ENCODE assay signal across 23 mouse cellular contexts in the genomic region with DNA sequence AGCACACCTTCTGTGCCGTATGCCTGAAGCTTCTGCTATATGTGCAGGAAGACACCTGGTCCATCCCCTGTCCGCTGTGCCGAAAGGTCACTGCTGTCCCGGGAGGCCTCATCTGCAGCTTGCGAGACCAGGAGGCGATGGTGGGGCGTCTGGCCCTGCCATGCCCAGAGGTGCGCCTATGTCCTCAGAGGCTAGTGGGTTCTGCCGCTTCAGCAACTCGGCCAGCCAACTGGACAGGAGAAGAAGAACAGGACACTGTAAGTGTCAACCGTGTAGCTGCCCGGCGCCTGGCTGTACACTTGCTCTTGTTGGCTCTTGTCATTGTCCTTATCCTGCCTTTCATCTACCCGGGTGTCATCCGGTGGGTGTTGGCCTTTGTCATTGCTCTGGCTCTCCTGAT. TPM values are rescaled to one million over a fixed set of nuclear protein-coding genes. Genes with fewer than 3 reads are reported as not detected.
DNase-seq lines count a peak whose midpoint lies in the region; ATAC-seq and TF ChIP-seq lines count a peak whose summit lies in the region.
"Had no signal": no experiment of that assay in that cellular context is flagged by ENCODE, and none has a peak within 500 bp of the region (broad histone marks: within the 10 kb centered on the region; RNA-seq: fewer than 3 reads in every experiment).

No protein-coding gene starts in this region.

- TF ChIP-seq CTCF in liver, adult 2 months (IDR thresholded peaks at IDR 0.05; ENCODE audit: low read depth, low read length), result no peak
- no peak for TF ChIP-seq CTCF in heart, adult 2 months (IDR thresholded peaks at IDR 0.05)

- no peak for TF ChIP-seq POLR2A in liver, adult 2 months (IDR thresholded peaks at IDR 0.05; ENCODE audit: extremely low read depth, insufficient read depth, low read length)
- TF ChIP-seq POLR2A in heart, adult 2 months (IDR thresholded peaks at IDR 0.05; ENCODE audit: insufficient read depth, low read depth, low read length), result no peak

- no peaks in the 10 kb centered on the region for H3K9me3 ChIP-seq in liver, embryonic 12.5 days (replicated peaks)
- H3K9me3 ChIP-seq in intestine, embryonic 14.5 days (ENCODE audit: control insufficient read depth, low read length), result no peaks in the 10 kb centered on the region
- H3K9me3 ChIP-seq in kidney, embryonic 15.5 days (replicated peaks), result no peaks in the 10 kb centered on the region
- H3K9me3 ChIP-seq in stomach, embryonic 14.5 days (ENCODE audit: control insufficient read depth, low read depth, low read length), result no peaks in the 10 kb centered on the region
- H3K9me3 ChIP-seq: limb, embryonic 15.5 days; lung, embryonic 15.5 days; neural tube, embryonic 13.5 days had no signal

- no peak for TF ChIP-seq EP300 in heart, adult 2 months (IDR thresholded peaks at IDR 0.05; ENCODE audit: insufficient read depth, low read depth, low read length)

- no peak for ATAC-seq in liver, embryonic 12.5 days
- ATAC-seq in intestine, embryonic 14.5 days (replicated peaks; ENCODE audit: low FRiP score, low TSS enrichment, low read depth), result no peak
- ATAC-seq in kidney, embryonic 15.5 days (replicated peaks; ENCODE audit: low FRiP score), result no peak
- ATAC-seq in stomach, embryonic 14.5 days (ENCODE audit: insufficient number of reproducible peaks, insufficient read depth, low FRiP score, low read depth), result no peak

- H3K79me2 ChIP-seq in liver, adult 2 months (ENCODE audit: control insufficient read depth, insufficient read depth, low read length), result no peaks in the 10 kb centered on the region
- no peaks in the 10 kb centered on the region for H3K79me2 ChIP-seq in heart, adult 2 months (replicated peaks; ENCODE audit: control insufficient read depth, insufficient read depth, low read length)

- no peaks in the 10 kb centered on the region for H3K36me3 ChIP-seq in liver, adult 2 months (ENCODE audit: control insufficient read depth, insufficient read depth, low read length)
- no peaks in the 10 kb centered on the region for H3K36me3 ChIP-seq in liver, embryonic 12.5 days
- no peaks in the 10 kb centered on the region for H3K36me3 ChIP-seq in intestine, embryonic 14.5 days (ENCODE audit: control insufficient read depth, insufficient read depth, low read length)
- no peaks in the 10 kb centered on the region for H3K36me3 ChIP-seq in kidney, embryonic 15.5 days
- H3K36me3 ChIP-seq in stomach, embryonic 14.5 days (ENCODE audit: control insufficient read depth, insufficient read depth, low read length), result no peaks in the 10 kb centered on the region
- H3K36me3 ChIP-seq in heart, adult 2 months (ENCODE audit: control insufficient read depth, insufficient read depth, low read length), result no peaks in the 10 kb centered on the region
- H3K36me3 ChIP-seq: limb, embryonic 15.5 days; lung, embryonic 15.5 days; neural tube, embryonic 13.5 days had no signal

- H3K27ac ChIP-seq in liver, adult 2 months (replicated peaks; ENCODE audit: insufficient read depth, low read depth, low read length), result peak overlapping the region; percentile 62
- H3K27ac ChIP-seq in liver, embryonic 12.5 days, result no peak overlapping the region
- H3K27ac ChIP-seq in intestine, embryonic 14.5 days (ENCODE audit: low read depth), result peak overlapping the region; percentile 40; the same call in 1 of the 2 replicates
- peak overlapping the region; percentile 85 for H3K27ac ChIP-seq in kidney, embryonic 15.5 days
- H3K27ac ChIP-seq in stomach, embryonic 14.5 days (ENCODE audit: low read length), result peak overlapping the region; percentile 71; the same call in 1 of the 2 replicates
- no peak overlapping the region for H3K27ac ChIP-seq in heart, adult 2 months
- H3K27ac ChIP-seq: hindbrain, embryonic 14.5 days; limb, embryonic 15.5 days; lung, embryonic 15.5 days; neural tube, embryonic 13.5 days had no signal

- no peak overlapping the region for H3K4me2 ChIP-seq in liver, embryonic 12.5 days
- peak overlapping the region; percentile 41 for H3K4me2 ChIP-seq in intestine, embryonic 14.5 days (ENCODE audit: low read length)
- H3K4me2 ChIP-seq in kidney, embryonic 15.5 days, result peak overlapping the region; percentile 36
- H3K4me2 ChIP-seq in stomach, embryonic 14.5 days (replicated peaks; ENCODE audit: low read depth, low read length), result peak overlapping the region; percentile 28
- H3K4me2 ChIP-seq: hindbrain, embryonic 14.5 days; limb, embryonic 15.5 days; lung, embryonic 15.5 days; neural tube, embryonic 13.5 days had no signal

- peak; percentile 75 for DNase-seq in liver, adult 2 months (ENCODE audit: extremely low read depth, low read depth, low spot score)
- no peak for DNase-seq in intestine, embryonic 14.5 days (ENCODE audit: low spot score)
- DNase-seq in urinary bladder, postnatal 36 days (ENCODE audit: low spot score in 2 of 2), result no peak
- DNase-seq in heart, postnatal 36 days, result no peak
- no peak for DNase-seq in heart, adult 2 months
- DNase-seq: adrenal gland, postnatal 36 days; cerebellum, adult 2 months; gastrocnemius, postnatal 10 days; heart, postnatal 10 days; thymus, adult 2 months had no signal

- peak overlapping the region; percentile 64 for H3K4me3 ChIP-seq in liver, adult 2 months (ENCODE audit: insufficient read depth, low read depth, low read length)
- H3K4me3 ChIP-seq in liver, embryonic 12.5 days, result no peak overlapping the region
- peak overlapping the region; percentile 33 for H3K4me3 ChIP-seq in intestine, embryonic 14.5 days (ENCODE audit: low read depth, low read length)
- H3K4me3 ChIP-seq in kidney, embryonic 15.5 days (replicated peaks), result peak overlapping the region; percentile 15
- H3K4me3 ChIP-seq in stomach, embryonic 14.5 days (ENCODE audit: low read depth, low read length), result 0 out of 2 replicates have a peak overlapping the region, but pooled peaks have one; percentile 12
- no peak overlapping the region for H3K4me3 ChIP-seq in heart, adult 2 months
- H3K4me3 ChIP-seq: limb, embryonic 15.5 days; lung, embryonic 15.5 days; neural tube, embryonic 13.5 days had no signal

- whole genome bisulfite sequencing in liver, adult 2 months, result 23% methylated on average over 15 of the region's 15 CpGs
- WGBS in liver, embryonic 12.5 days (ENCODE audit: insufficient replicate concordance), result 68% methylated on average over 15 of the region's 15 CpGs
- WGBS in intestine, embryonic 14.5 days, result 68% methylated on average over 15 of the region's 15 CpGs
- 84% methylated on average over 15 of the region's 15 CpGs for WGBS in kidney, embryonic 15.5 days
- 88% methylated on average over 15 of the region's 15 CpGs for WGBS in stomach, embryonic 14.5 days
- 83% methylated on average over 15 of the region's 15 CpGs for WGBS in heart, adult 2 months

- H3K27me3 ChIP-seq in liver, adult 2 months (ENCODE audit: control insufficient read depth, insufficient read depth, low read length), result no peaks in the 10 kb centered on the region
- peaks cover 15% of the 10 kb centered on the region; the same call in 1 of the 2 replicates for H3K27me3 ChIP-seq in liver, embryonic 12.5 days (replicated peaks)
- H3K27me3 ChIP-seq in intestine, embryonic 14.5 days (replicated peaks; ENCODE audit: control insufficient read depth, insufficient read depth, low read length), result no peaks in the 10 kb centered on the region
- H3K27me3 ChIP-seq in kidney, embryonic 15.5 days, result no peaks in the 10 kb centered on the region
- H3K27me3 ChIP-seq in stomach, embryonic 14.5 days (ENCODE audit: control insufficient read depth, insufficient read depth, low read length), result no peaks in the 10 kb centered on the region
- H3K27me3 ChIP-seq in heart, adult 2 months (ENCODE audit: control insufficient read depth, insufficient read depth, low read length), result no peaks in the 10 kb centered on the region
- H3K27me3 ChIP-seq: lung, embryonic 15.5 days; neural tube, embryonic 13.5 days had no signal

- peak overlapping the region; percentile 66 for H3K9ac ChIP-seq in liver, adult 2 months (ENCODE audit: low read depth, low read length)
- no peak overlapping the region for H3K9ac ChIP-seq in liver, embryonic 12.5 days
- peak overlapping the region; percentile 25; the same call in 1 of the 2 replicates for H3K9ac ChIP-seq in intestine, embryonic 14.5 days (ENCODE audit: low read length)
- no peak overlapping the region for H3K9ac ChIP-seq in kidney, embryonic 15.5 days
- no peak overlapping the region for H3K9ac ChIP-seq in stomach, embryonic 14.5 days (replicated peaks; ENCODE audit: low read depth, low read length)
- H3K9ac ChIP-seq in heart, adult 2 months (ENCODE audit: low read depth, low read length), result no peak overlapping the region
- H3K9ac ChIP-seq: hindbrain, embryonic 14.5 days; limb, embryonic 15.5 days; lung, embryonic 15.5 days; neural tube, embryonic 13.5 days had no signal

- intact Hi-C loops in heart, postnatal 36 days (cut with DNase I), result no loop called here
- intact Hi-C loops in heart, adult 2 months (cut with DNase I), result no loop called here

- H3K4me1 ChIP-seq in liver, adult 2 months (ENCODE audit: control insufficient read depth, insufficient read depth, low read length), result peaks cover 30% of the 10 kb centered on the region
- H3K4me1 ChIP-seq in liver, embryonic 12.5 days, result peaks cover 19% of the 10 kb centered on the region
- H3K4me1 ChIP-seq in intestine, embryonic 14.5 days (replicated peaks; ENCODE audit: control insufficient read depth, insufficient read depth, low read length), result peaks cover 12% of the 10 kb centered on the region
- peaks cover 43% of the 10 kb centered on the region for H3K4me1 ChIP-seq in kidney, embryonic 15.5 days
- H3K4me1 ChIP-seq in stomach, embryonic 14.5 days (ENCODE audit: control insufficient read depth, insufficient read depth, low read length), result peaks cover 12% of the 10 kb centered on the region; the same call in 1 of the 2 replicates
- H3K4me1 ChIP-seq in heart, adult 2 months (ENCODE audit: control insufficient read depth, insufficient read depth, low read length), result no peaks in the 10 kb centered on the region; the same call in 1 of the 2 replicates

RNA-seq across cellular contexts. Expression of a gene that starts 0.6 kb away (rescaled TPM):
- total RNA-seq in liver, adult 2 months (2014; rRNA removed), result 5.5 and 13.4 TPM in 2 replicates
- 24.5 and 25.8 TPM in 2 replicates for polyA plus RNA-seq in liver, adult 2 months (2012; rRNA removed)
- not detected in 2 replicates for polyA plus RNA-seq in liver, embryonic 12.5 days (2016; fragmentation: Nextera tagmentation; extraction: Ambion mirVana)
- polyA plus RNA-seq in intestine, embryonic 14.5 days (2014; fragmentation: Nextera tagmentation; extraction: Ambion mirVana), result 54.1 and 56.2 TPM in 2 replicates
- 6.3 and 8.2 TPM in 2 replicates for polyA plus RNA-seq in kidney, embryonic 15.5 days (2015; fragmentation: Nextera tagmentation; extraction: Ambion mirVana)
- polyA plus RNA-seq in stomach, embryonic 14.5 days (2014; fragmentation: Nextera tagmentation; extraction: Ambion mirVana), result 14.2 and 14.8 TPM in 2 replicates
- total RNA-seq in heart, postnatal 36 days (2021), result not detected
- total RNA-seq in heart, adult 2 months (2021), result not detected
- polyA plus RNA-seq in heart, adult 2 months (2012; rRNA removed), result 2.0 TPM in 1 of 2 replicates, not detected in the other
- total RNA-seq: adrenal gland, postnatal 36 days; gastrocnemius, postnatal 10 days; heart, postnatal 10 days; layer of hippocampus, postnatal 25 days; left cerebral cortex, postnatal 25 days; megakaryocyte-erythroid progenitor cell, adult 5-6 weeks; monocyte, adult 5-6 weeks had no signal
- polyA plus RNA-seq: cerebellum, adult 2 months; cortical plate, adult 2 months; embryonic facial prominence, embryonic 14.5 days; hindbrain, embryonic 14.5 days; neural tube, embryonic 13.5 days had no signal

RNA-seq across cellular contexts. Expression of a gene that starts 5.2 kb away (rescaled TPM):
- total RNA-seq in liver, adult 2 months (2014; rRNA removed), result 10.2 and 12.6 TPM in 2 replicates
- polyA plus RNA-seq in liver, adult 2 months (2012; rRNA removed), result 14.6 and 15.3 TPM in 2 replicates
- 2.1 and 2.5 TPM in 2 replicates for polyA plus RNA-seq in liver, embryonic 12.5 days (2016; fragmentation: Nextera tagmentation; extraction: Ambion mirVana)
- 9.4 and 10.0 TPM in 2 replicates for polyA plus RNA-seq in intestine, embryonic 14.5 days (2014; fragmentation: Nextera tagmentation; extraction: Ambion mirVana)
- 5.6 and 6.1 TPM in 2 replicates for polyA plus RNA-seq in kidney, embryonic 15.5 days (2015; fragmentation: Nextera tagmentation; extraction: Ambion mirVana)
- 6.6 and 6.8 TPM in 2 replicates for polyA plus RNA-seq in stomach, embryonic 14.5 days (2014; fragmentation: Nextera tagmentation; extraction: Ambion mirVana)
- total RNA-seq in heart, postnatal 36 days (2021), result 1 to 10 TPM; 8.4 to 10.0 TPM
- total RNA-seq in heart, adult 2 months (2021), result 10 to 100 TPM in 1 of 2 experiments, 1 to 10 TPM in 1; 9.2 to 11.7 TPM
- polyA plus RNA-seq in heart, adult 2 months (2012; rRNA removed), result 8.4 and 12.2 TPM in 2 replicates

RNA-seq across cellular contexts. Expression of a gene that starts 53.7 kb away (rescaled TPM):
- 4.1 and 5.6 TPM in 2 replicates for total RNA-seq in liver, adult 2 months (2014; rRNA removed)
- polyA plus RNA-seq in liver, adult 2 months (2012; rRNA removed), result 4.1 and 5.1 TPM in 2 replicates
- polyA plus RNA-seq in liver, embryonic 12.5 days (2016; fragmentation: Nextera tagmentation; extraction: Ambion mirVana), result 2.3 and 2.5 TPM in 2 replicates
- 3.0 and 4.7 TPM in 2 replicates for polyA plus RNA-seq in intestine, embryonic 14.5 days (2014; fragmentation: Nextera tagmentation; extraction: Ambion mirVana)
- polyA plus RNA-seq in kidney, embryonic 15.5 days (2015; fragmentation: Nextera tagmentation; extraction: Ambion mirVana), result 2.5 and 3.5 TPM in 2 replicates
- 3.0 and 3.2 TPM in 2 replicates for polyA plus RNA-seq in stomach, embryonic 14.5 days (2014; fragmentation: Nextera tagmentation; extraction: Ambion mirVana)
- 10 to 100 TPM; 10.6 to 11.6 TPM for total RNA-seq in heart, postnatal 36 days (2021)
- total RNA-seq in heart, adult 2 months (2021), result 10 to 100 TPM; 10.4 to 11.7 TPM
- polyA plus RNA-seq in heart, adult 2 months (2012; rRNA removed), result 6.1 and 8.8 TPM in 2 replicates

Comparison
In these comparisons a context has a peak if more than half of its experiments do, and no peak if none do; other contexts are left out.
1. H3K27ac ChIP-seq: peak in liver, adult 2 months (single experiment), intestine, embryonic 14.5 days (single experiment), kidney, embryonic 15.5 days (single experiment) and stomach, embryonic 14.5 days (single experiment); none in liver, embryonic 12.5 days (single experiment) and heart, adult 2 months (single experiment).
2. H3K4me3 ChIP-seq: peak in liver, adult 2 months (single experiment), intestine, embryonic 14.5 days (single experiment), kidney, embryonic 15.5 days (single experiment) and stomach, embryonic 14.5 days (single experiment); none in liver, embryonic 12.5 days (single experiment) and heart, adult 2 months (single experiment).
3. H3K9ac ChIP-seq: peak in liver, adult 2 months (single experiment) and intestine, embryonic 14.5 days (single experiment); none in liver, embryonic 12.5 days (single experiment), kidney, embryonic 15.5 days (single experiment), stomach, embryonic 14.5 days (single experiment) and heart, adult 2 months (single experiment).